Mouse (Mus musculus) MEL (cell line): Measurements from ENCODE around the gene Serpinb11. TPM values are rescaled to one million over a fixed set of nuclear protein-coding genes. Genes with fewer than 3 reads are reported as not detected.

Source experiments
- polyA plus RNA-seq, 2 experiments: library from polyadenylated mRNA; stranded (reverse) in 1 of 2; unstranded in 1 of 2; fragments of >175 nt in 1 of 2; fragments of >200 nt in 1 of 2; gene quantifications; 2 replicates each; pipeline versions ENCODE4 v1.2.1 to v1.2.4; 2012; ENCODE audit warnings: low replicate concordance in 2 of 2, low read depth in 1 of 2; ENCODE audit not compliant: insufficient read length in 2 of 2, insufficient read depth in 1 of 2, missing spikeins in 1 of 2
- total RNA-seq: library from RNA; depleted of rRNA; stranded (reverse); fragments of 300-350 nt; gene quantifications from 2 replicates; pipeline ENCODE4 v1.2.3, GENCODE M21; 2012; rRNA removed

The Serpinb11 gene
- total and polyA plus RNA-seq, 3 experiments, result not detected

Other genes with a start within 250 kb of the Serpinb11 start
- gene Serpinb3b, start 82.8 kb upstream of the Serpinb11 start, total RNA-seq, result not detected in 2 replicates
- gene Serpinb3b, start 82.8 kb upstream of the Serpinb11 start, polyA plus RNA-seq, result not detected
- gene Serpinb3c, start 82.8 kb upstream of the Serpinb11 start, total RNA-seq, result not detected in 2 replicates
- not detected for gene Serpinb3c, start 82.8 kb upstream of the Serpinb11 start, polyA plus RNA-seq
- gene Serpinb7, start 38.5 kb downstream of the Serpinb11 start, total RNA-seq, result not detected in 2 replicates
- not detected for gene Serpinb7, start 38.5 kb downstream of the Serpinb11 start, polyA plus RNA-seq
- not detected in 2 replicates for gene Serpinb2, start 150.2 kb downstream of the Serpinb11 start, total RNA-seq
- gene Serpinb2, start 150.2 kb downstream of the Serpinb11 start, polyA plus RNA-seq, result not detected
- gene Serpinb8, start 228.8 kb downstream of the Serpinb11 start, total RNA-seq, result not detected in 2 replicates
- not detected for gene Serpinb8, start 228.8 kb downstream of the Serpinb11 start, polyA plus RNA-seq